Comparison of ENCODE assay signal across 1 mouse cellular context in the genomic region with DNA sequence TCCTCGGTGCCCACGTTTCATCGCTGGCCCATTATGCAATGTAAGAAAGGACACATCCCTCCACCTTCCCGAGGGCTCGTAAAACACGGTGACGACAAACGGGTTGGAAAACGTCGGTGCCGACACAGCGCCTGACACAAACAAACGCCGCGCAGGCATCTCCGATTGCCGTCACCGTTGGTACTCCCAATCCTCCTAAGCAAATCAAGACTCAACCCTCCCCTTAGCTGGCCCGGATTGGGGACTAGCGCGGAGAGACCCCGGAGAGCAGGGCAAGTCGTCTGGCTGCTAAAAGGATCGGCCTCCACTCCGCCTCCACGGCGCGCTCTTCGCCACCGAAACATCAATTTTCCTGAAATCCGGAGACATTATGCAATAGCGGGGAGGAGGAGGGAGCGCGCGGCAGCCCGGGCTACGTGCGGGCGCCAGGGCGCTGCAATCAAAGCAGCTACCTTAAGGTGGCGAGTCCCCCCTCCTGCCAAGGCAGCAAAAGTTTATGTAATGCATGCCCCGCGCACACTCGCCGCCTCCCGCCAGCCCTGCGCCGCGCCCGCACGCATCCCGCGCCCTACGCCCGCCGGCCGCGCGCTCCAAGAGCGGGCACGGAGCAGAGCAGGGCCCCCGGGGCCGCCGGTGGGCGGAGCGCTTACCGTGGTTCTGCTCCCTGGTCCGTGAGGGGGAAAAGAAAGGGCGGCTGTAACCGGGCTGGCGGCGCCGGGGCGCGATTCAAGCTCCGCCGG.
TF ChIP-seq lines count a peak whose summit lies in the region.

No protein-coding gene starts in this region.

TF ChIP-seq in CH12.LX, 34 proteins besides CTCF, POLR2A, EP300 and RAD21 (continued from another document):
- 0 out of 2 replicates have a peak, but pooled peaks have one; percentile 7 for TF ChIP-seq CHD1 (IDR thresholded peaks at IDR 0.05; ENCODE audit: low read depth, low read length)
- TF ChIP-seq MAFK (IDR thresholded peaks at IDR 0.05; ENCODE audit: insufficient replicate concordance, low read length): no peak
- TF ChIP-seq ELF1 (IDR thresholded peaks at IDR 0.05; ENCODE audit: low read depth, low read length): no peak
- no peak for TF ChIP-seq USF1 (IDR thresholded peaks at IDR 0.05; ENCODE audit: low read depth, low read length)
- no peak for TF ChIP-seq CHD2 (IDR thresholded peaks at IDR 0.05; ENCODE audit: low read length)
- peak; percentile 22; the same call in 1 of the 2 replicates for TF ChIP-seq SIN3A (IDR thresholded peaks at IDR 0.05; ENCODE audit: low read length)
- TF ChIP-seq ZKSCAN1 (IDR thresholded peaks at IDR 0.05; ENCODE audit: borderline replicate concordance, low read depth, low read length): no peak
- TF ChIP-seq ZC3H11A (IDR thresholded peaks at IDR 0.05; ENCODE audit: low read depth, low read length): no peak
- TF ChIP-seq GABPA (IDR thresholded peaks at IDR 0.05; ENCODE audit: insufficient replicate concordance, low read depth, low read length): no peak
- TF ChIP-seq HCFC1 (IDR thresholded peaks at IDR 0.05; ENCODE audit: low read depth, low read length): no peak
